Mouse (Mus musculus): ENCODE results near the gene Map3k5.
A peak's percentile ranks its signal among the peaks of the same experiment; 100 is the strongest.

The Map3k5 gene

GRCm38 (mm10) chr10:20164810-20165209, 230.5 kb downstream of the Map3k5 start:
- DNase-seq (ENCODE audit: low read depth, low spot score), result no peak
- Histone ChIP-seq H3K36me3 (ENCODE audit: control insufficient read depth, insufficient read depth, low read length, poor library complexity, severe bottlenecking) (no peaks in the 10 kb centered on the region), H3K27me3 (ENCODE audit: control insufficient read depth, insufficient read depth, low read length, poor library complexity, severe bottlenecking) (no peaks in the 10 kb centered on the region)

- no peak for DNase-seq (ENCODE audit: low read depth, low spot score)
- H3K27me3 ChIP-seq (ENCODE audit: control insufficient read depth, insufficient read depth, low read length, poor library complexity, severe bottlenecking), result no peaks in the 10 kb centered on the region
- H3K36me3 ChIP-seq (ENCODE audit: control insufficient read depth, insufficient read depth, low read length, poor library complexity, severe bottlenecking), result no peaks in the 10 kb centered on the region
These were observed 232.5 kb downstream of the Map3k5 start for GRCm38 (mm10) chr10:20166797-20167196.

DNA sequence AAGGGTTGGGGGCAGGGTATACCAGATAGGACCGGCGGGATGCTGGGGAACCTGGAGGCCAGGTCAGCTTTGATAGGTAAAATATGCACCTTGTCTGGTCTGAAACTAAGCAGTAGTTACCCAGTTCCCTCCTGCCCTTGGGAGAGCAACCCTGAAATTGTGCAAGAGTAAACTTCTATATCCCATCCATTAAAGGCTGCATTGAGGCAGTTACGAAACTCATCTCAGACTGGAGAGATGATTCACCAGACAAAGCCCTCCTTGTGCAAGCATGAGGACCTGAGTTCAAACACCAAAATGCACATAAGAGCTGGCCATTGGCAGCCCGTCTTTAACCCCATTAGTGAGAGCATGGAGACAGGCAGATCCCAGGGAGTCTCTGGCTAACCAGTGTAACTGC, 233.2 kb downstream of the Map3k5 start:
- no peaks in the 10 kb centered on the region for H3K27me3 ChIP-seq (ENCODE audit: control insufficient read depth, insufficient read depth, low read length, poor library complexity, severe bottlenecking)
- H3K36me3 ChIP-seq (ENCODE audit: control insufficient read depth, insufficient read depth, low read length, poor library complexity, severe bottlenecking), result no peaks in the 10 kb centered on the region
- DNase-seq (ENCODE audit: low read depth, low spot score), result no peak

- H3K27me3 ChIP-seq (ENCODE audit: control insufficient read depth, insufficient read depth, low read length, poor library complexity, severe bottlenecking), result no peaks in the 10 kb centered on the region
- no peaks in the 10 kb centered on the region for H3K36me3 ChIP-seq (ENCODE audit: control insufficient read depth, insufficient read depth, low read length, poor library complexity, severe bottlenecking)
- no peak for DNase-seq (ENCODE audit: low read depth, low spot score)
These were observed 235.0 kb downstream of the Map3k5 start for GRCm38 (mm10) chr10:20169182-20169674.

DNA sequence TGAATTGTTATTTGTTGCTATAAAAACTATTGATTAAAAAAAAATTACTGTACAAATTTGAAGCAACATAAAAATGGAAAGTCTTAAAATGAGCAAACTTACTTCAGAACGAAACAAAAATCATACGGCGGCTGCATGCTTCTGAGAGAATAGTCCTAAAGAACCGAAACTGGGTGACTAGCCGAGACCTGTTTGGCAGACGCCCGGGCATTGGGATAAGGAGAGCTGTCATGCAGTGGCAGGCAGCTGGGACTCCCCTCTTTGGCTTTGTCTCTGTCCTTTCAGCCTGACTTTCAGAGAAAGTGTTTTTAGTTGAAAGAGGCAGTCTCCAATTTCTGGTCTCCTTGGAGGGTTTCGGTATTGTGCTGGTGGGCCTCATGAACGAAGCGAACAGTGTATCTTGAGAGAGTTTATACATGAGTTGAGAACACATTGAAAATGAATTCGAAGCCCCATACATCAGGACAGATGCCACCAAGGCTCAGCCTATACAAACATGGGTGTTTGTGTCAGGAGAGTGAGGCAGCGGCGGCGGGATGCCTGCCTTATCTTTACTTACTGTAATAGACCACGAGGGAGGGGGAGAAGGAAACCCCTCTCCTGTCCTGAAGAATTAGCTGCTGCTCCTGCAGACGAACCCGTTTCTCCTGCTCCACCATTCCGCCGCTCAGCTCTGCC, 235.8 kb downstream of the Map3k5 start:
- no peak for DNase-seq (ENCODE audit: low read depth, low spot score)
- Histone ChIP-seq H3K27me3 (ENCODE audit: control insufficient read depth, insufficient read depth, low read length, poor library complexity, severe bottlenecking) (no peaks in the 10 kb centered on the region), H3K36me3 (ENCODE audit: control insufficient read depth, insufficient read depth, low read length, poor library complexity, severe bottlenecking) (no peaks in the 10 kb centered on the region)

- no peaks in the 10 kb centered on the region for H3K27me3 ChIP-seq (ENCODE audit: control insufficient read depth, insufficient read depth, low read length, poor library complexity, severe bottlenecking)
- no peaks in the 10 kb centered on the region for H3K36me3 ChIP-seq (ENCODE audit: control insufficient read depth, insufficient read depth, low read length, poor library complexity, severe bottlenecking)
- DNase-seq (ENCODE audit: low read depth, low spot score), result peak; percentile 4
These were observed 236.4 kb downstream of the Map3k5 start for GRCm38 (mm10) chr10:20170605-20171088.

DNA sequence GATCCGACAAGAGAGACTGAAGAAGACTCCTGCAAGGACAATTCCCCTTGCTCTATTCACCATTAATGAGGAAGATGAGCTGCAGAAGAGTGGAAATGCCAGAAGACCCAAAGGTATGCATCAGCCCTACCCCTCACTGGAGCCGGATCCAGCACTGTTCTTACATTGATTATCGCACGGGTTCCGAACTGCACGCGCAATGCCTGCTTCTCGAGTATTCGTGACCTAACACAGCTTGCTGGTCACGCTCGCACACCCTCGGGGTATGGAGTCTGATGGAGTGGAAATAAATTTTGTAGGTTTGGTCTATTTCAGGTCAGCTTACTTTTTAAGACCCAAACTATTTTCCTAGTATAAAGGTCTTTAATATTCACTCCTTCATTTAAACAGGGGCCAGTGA, 236.9 kb downstream of the Map3k5 start:
- H3K27me3 ChIP-seq (ENCODE audit: control insufficient read depth, insufficient read depth, low read length, poor library complexity, severe bottlenecking), result no peaks in the 10 kb centered on the region
- DNase-seq (ENCODE audit: low read depth, low spot score), result no peak
- no peaks in the 10 kb centered on the region for H3K36me3 ChIP-seq (ENCODE audit: control insufficient read depth, insufficient read depth, low read length, poor library complexity, severe bottlenecking)

- Histone ChIP-seq H3K27me3 (ENCODE audit: control insufficient read depth, insufficient read depth, low read length, poor library complexity, severe bottlenecking) (no peaks in the 10 kb centered on the region), H3K36me3 (ENCODE audit: control insufficient read depth, insufficient read depth, low read length, poor library complexity, severe bottlenecking) (no peaks in the 10 kb centered on the region)
- no peak for DNase-seq (ENCODE audit: low read depth, low spot score)
These were observed 237.5 kb downstream of the Map3k5 start for GRCm38 (mm10) chr10:20171756-20172155.

- H3K36me3 ChIP-seq (ENCODE audit: control insufficient read depth, insufficient read depth, low read length, poor library complexity, severe bottlenecking), result no peaks in the 10 kb centered on the region
- no peaks in the 10 kb centered on the region for H3K27me3 ChIP-seq (ENCODE audit: control insufficient read depth, insufficient read depth, low read length, poor library complexity, severe bottlenecking)
- DNase-seq (ENCODE audit: low read depth, low spot score), result no peak
These were observed 239.5 kb downstream of the Map3k5 start for GRCm38 (mm10) chr10:20173733-20174132.

- Histone ChIP-seq H3K27me3 (ENCODE audit: control insufficient read depth, insufficient read depth, low read length, poor library complexity, severe bottlenecking) (no peaks in the 10 kb centered on the region), H3K36me3 (ENCODE audit: control insufficient read depth, insufficient read depth, low read length, poor library complexity, severe bottlenecking) (no peaks in the 10 kb centered on the region)
- no peak for DNase-seq (ENCODE audit: low read depth, low spot score)
These were observed 241.8 kb downstream of the Map3k5 start for GRCm38 (mm10) chr10:20176054-20176453.

DNA sequence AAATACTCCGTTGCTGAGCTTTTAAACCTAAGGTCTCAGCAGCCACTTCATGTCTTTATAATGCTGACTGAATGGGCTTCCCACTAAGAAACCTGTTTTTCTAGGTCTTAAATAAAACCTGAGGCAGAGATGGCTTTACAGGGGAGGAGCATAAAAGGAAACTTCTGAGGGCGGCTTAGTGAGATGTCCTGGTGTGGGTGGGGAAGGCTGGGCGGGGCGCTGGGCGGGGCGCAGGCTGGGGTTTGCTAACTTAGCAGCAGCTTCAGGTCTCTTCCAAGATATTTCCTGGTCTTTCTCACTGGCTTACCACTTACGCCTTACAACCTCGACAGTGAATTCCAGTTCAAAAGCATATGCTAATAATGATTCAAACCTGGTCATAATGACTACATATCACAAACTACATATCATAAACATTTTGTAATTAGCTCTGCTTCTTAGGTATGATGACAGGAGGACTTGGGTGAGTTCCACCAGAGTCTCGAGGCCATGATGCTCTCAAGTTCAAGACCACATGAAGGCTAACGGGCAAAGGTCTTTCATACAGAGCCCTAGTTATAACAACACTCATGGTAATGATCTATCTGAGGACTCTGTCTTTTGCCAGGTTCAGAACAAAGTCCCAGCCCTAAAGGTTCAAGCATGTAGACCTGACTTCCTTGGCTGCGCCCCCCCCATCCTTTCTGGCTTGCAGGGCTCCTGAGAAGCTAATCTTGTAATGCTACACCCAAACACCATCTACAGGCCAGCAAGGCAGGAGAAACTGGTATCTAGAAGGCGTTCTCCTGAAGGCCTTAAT, 244.7 kb downstream of the Map3k5 start:
- no peaks in the 10 kb centered on the region for H3K36me3 ChIP-seq (ENCODE audit: control insufficient read depth, insufficient read depth, low read length, poor library complexity, severe bottlenecking)
- H3K27me3 ChIP-seq (ENCODE audit: control insufficient read depth, insufficient read depth, low read length, poor library complexity, severe bottlenecking), result no peaks in the 10 kb centered on the region
- DNase-seq (ENCODE audit: low read depth, low spot score), result no peak

DNA sequence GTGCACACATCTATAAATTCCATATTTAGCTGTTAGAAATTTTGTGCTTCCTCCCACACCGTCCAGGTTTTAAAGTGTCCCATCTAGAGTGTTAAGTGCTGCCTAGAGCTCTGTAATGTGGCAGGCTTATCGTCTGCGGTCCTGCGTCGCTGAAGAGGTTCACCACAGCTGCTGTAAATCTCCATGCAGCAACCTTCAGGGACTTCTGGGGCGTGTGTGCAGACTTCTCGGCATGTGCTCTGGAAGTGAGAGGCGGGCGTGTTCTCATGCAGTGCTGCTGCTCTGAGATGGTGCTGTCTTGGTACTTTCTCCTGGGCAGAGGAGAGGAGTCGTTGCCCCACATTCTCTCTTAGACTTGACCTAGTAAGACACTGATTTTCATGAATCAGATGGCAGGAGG, 246.9 kb downstream of the Map3k5 start:
- H3K36me3 ChIP-seq (ENCODE audit: control insufficient read depth, insufficient read depth, low read length, poor library complexity, severe bottlenecking), result no peaks in the 10 kb centered on the region
- no peaks in the 10 kb centered on the region for H3K27me3 ChIP-seq (ENCODE audit: control insufficient read depth, insufficient read depth, low read length, poor library complexity, severe bottlenecking)
- DNase-seq (ENCODE audit: low read depth, low spot score), result no peak

DNA sequence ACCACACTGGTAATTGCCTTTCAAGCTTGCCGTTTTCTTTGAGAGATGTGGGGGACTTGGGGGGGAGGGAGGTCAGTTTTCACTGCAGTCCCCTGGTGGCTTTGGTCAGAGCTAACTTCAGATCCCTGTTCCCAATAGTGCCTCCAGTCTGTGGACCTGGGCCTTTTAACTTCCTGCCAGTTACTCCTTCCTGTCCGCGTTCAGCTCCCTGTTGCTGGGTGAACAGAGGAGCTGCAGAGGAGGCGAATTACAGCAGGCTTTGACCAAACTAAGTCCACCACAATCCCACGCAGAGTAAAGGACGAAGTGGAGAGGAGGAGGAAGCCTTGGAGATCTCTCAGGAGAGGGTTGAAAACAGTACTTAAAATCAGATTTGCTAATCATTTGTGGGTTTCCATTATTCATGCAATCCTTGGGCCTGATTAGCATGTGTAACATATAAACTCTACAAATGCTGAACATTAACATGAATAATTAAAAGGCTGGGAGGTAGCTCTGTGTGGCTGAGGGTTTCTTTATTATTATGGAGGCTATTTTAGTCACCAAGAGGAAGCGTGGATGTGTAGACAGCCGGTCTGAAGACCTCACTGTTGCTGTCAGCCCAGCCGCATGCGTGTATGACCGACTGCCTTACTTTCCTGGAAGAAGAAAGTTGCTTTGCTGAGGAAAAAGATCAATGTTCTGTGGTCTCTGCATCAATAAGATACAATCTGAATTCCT, 247.6 kb downstream of the Map3k5 start:
- Histone ChIP-seq H3K27me3 (ENCODE audit: control insufficient read depth, insufficient read depth, low read length, poor library complexity, severe bottlenecking) (no peaks in the 10 kb centered on the region), H3K36me3 (ENCODE audit: control insufficient read depth, insufficient read depth, low read length, poor library complexity, severe bottlenecking) (no peaks in the 10 kb centered on the region)
- DNase-seq (ENCODE audit: low read depth, low spot score), result no peak

DNA sequence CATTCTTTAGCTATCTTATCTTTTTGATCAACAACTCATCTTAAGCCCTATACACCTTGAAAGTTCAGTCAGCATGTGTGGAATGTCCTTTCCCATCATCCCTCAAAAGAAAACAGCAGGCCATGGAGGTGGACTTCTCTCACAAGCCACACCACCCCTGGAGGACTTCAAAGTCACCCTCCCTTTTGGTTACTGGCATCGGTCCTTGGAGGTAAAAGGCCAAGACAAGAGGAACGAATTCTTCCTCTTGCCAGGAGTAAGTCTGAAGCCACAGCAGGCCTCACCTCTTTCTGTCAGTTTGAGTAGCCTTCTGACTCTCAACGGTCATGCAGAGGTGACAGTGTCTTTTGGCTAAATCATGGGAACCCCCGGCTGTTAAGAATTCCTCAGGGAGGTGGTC, 250.1 kb downstream of the Map3k5 start:
- H3K36me3 ChIP-seq (ENCODE audit: control insufficient read depth, insufficient read depth, low read length, poor library complexity, severe bottlenecking), result no peaks in the 10 kb centered on the region
- no peaks in the 10 kb centered on the region for H3K27me3 ChIP-seq (ENCODE audit: control insufficient read depth, insufficient read depth, low read length, poor library complexity, severe bottlenecking)
- no peak for DNase-seq (ENCODE audit: low read depth, low spot score)

DNA sequence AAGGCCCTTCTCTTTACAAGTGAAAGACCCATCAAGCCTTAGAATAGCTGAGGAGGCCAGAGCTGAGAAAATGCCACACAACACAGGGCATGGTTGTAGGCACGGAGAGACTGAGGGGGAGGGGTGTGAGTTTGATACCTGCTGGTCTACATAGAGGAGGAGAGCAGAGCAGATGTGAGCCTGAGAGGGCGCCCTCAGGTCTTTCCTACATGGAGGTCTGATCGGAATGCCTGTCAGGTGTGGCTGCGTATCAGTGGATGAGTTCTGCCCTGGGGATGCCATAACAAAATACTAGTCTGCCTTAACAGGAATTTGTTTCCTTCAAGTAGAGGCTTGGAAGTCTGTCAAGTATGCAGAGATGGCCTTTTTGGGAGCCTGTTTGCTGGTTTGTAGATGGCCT, 251.0 kb downstream of the Map3k5 start:
- Histone ChIP-seq H3K27me3 (ENCODE audit: control insufficient read depth, insufficient read depth, low read length, poor library complexity, severe bottlenecking) (no peaks in the 10 kb centered on the region), H3K36me3 (ENCODE audit: control insufficient read depth, insufficient read depth, low read length, poor library complexity, severe bottlenecking) (no peaks in the 10 kb centered on the region)
- DNase-seq (ENCODE audit: low read depth, low spot score), result no peak

Data from splenic B cell, adult 2 months (primary cell).